Mouse (Mus musculus): ENCODE data around the gene Sez6l. TPM values are rescaled to one million over a fixed set of nuclear protein-coding genes. Genes with fewer than 3 reads are reported as not detected.
A peak's percentile ranks its signal among the peaks of the same experiment; 100 is the strongest.

Gene Sez6l
- polyA plus RNA-seq, 1 experiment from 2014 or later: 0.28 TPM

DNA sequence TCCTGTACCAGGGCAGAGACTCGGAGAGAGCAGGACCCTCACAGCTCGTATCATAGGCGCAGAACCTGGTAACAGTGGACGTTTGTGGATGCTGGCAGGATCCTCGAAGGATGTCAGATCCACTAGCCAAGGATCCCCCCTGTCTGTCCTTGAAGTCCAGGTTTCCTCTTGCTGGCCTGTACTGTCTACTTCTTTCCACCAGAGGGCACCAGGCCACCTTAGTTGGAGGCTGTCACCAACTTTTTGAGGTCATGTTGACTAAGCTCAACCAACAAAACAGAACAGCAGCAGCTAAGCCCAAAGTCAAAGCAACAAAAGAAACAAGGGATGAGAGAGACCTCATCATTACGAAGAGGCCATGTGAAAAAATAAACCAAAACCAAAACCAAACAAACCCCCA lies 106.8 kb downstream of the Sez6l start:
- H3K27me3 ChIP-seq (ENCODE audit: insufficient read depth, low read length): no peaks in the 10 kb centered on the region
- ATAC-seq (replicated peaks; ENCODE audit: low FRiP score, low read depth): no peak
- H3K9me3 ChIP-seq (replicated peaks; ENCODE audit: low read length): no peaks in the 10 kb centered on the region
- H3K9ac ChIP-seq (ENCODE audit: low read depth, low read length): no peak overlapping the region
- no peak overlapping the region for H3K4me3 ChIP-seq (replicated peaks; ENCODE audit: low read depth, low read length)
- no peak overlapping the region for H3K4me2 ChIP-seq (ENCODE audit: low read length)
- H3K4me1 ChIP-seq (replicated peaks; ENCODE audit: insufficient read depth, low read length): no peaks in the 10 kb centered on the region
- peak; percentile 56 for DNase-seq (ENCODE audit: low spot score)
- H3K36me3 ChIP-seq (ENCODE audit: insufficient read depth, low read length): no peaks in the 10 kb centered on the region
- H3K27ac ChIP-seq: no peak overlapping the region
- WGBS: 65% methylated on average over 6 of the region's 6 CpGs
- TF ChIP-seq CTCF (IDR thresholded peaks at IDR 0.05; ENCODE audit: low read depth): peak; percentile 83

DNA sequence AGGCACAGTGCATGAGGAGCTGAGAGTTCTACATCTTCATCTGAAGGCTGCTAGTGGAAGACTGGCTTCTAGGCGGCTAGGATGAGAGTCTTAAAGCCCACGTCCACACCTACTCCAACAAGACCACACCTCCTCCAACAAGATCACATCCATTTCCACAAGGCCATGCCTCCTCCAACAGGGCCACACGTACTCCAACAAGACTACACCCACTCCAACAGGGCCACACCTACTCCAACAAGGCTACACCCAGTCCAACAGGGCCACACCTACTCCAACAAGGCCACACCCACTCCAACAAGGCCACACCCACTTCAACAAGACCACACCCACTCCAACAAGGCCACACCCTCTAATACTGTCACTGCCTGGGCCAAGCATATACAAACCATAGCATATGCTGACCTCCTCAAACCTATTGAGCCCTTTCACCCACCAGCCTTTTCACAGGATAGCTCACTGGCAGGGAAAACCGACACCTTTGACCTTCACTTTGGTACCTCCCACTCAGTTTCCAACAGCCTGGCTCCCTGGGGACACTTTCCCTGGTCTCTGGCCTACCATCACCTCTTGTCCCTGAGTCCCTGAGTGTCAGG lies 107.9 kb downstream of the Sez6l start:
- Histone ChIP-seq H3K4me2 (ENCODE audit: low read length) (no peak overlapping the region), H3K27ac (no peak overlapping the region), H3K36me3 (ENCODE audit: insufficient read depth, low read length) (no peaks in the 10 kb centered on the region), H3K9ac (ENCODE audit: low read depth, low read length) (no peak overlapping the region), H3K9me3 (replicated peaks; ENCODE audit: low read length) (no peaks in the 10 kb centered on the region), H3K27me3 (ENCODE audit: insufficient read depth, low read length) (no peaks in the 10 kb centered on the region), H3K4me3 (replicated peaks; ENCODE audit: low read depth, low read length) (no peak overlapping the region), H3K4me1 (replicated peaks; ENCODE audit: insufficient read depth, low read length) (no peaks in the 10 kb centered on the region)
- TF ChIP-seq CTCF (IDR thresholded peaks at IDR 0.05; ENCODE audit: low read depth): no peak
- no peak for DNase-seq (ENCODE audit: low spot score)
- no peak for ATAC-seq (replicated peaks; ENCODE audit: low FRiP score, low read depth)
- 83% methylated on average over 4 of the region's 4 CpGs for WGBS

DNA sequence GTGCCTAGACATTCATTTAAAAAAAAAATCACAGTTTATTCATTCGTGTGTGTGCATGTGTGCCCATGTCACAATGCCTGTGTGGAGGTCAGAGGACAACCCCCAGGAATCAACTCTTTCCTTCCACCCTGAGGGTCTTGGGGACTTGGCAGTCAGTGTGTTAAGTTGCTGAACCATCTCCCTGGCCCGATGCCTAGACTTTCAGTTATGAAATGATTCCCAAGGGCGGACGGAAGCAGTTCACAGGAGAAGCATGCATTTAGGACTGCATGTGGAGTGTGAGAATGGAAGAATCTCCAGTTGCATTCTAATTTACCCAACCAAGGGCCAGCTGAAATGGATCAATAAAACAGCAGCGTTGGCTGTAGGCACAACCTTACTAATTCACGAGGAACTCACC lies 110.7 kb downstream of the Sez6l start:
- no peak for ATAC-seq (replicated peaks; ENCODE audit: low FRiP score, low read depth)
- TF ChIP-seq CTCF (IDR thresholded peaks at IDR 0.05; ENCODE audit: low read depth): no peak
- DNase-seq (ENCODE audit: low spot score): peak; percentile 40

DNA sequence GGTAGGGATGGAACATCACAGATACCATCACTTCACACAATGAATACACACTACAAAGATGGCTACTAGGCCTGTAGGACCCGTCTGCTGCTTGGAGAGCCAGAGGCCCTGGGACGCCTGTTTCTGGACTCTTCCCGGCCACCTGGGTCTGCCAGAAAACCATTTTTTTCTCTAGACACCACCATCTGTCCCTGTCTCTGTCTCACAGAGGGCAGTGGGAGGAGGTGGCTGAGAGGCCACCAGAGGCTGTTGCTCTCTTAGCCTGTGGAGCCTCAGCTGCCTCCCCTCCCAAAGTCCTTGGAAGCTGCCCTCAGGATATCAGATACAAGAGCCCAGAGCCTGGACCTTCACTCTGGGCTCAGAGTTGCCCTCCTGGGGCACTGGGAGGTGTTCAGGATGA lies 117.1 kb downstream of the Sez6l start:
- DNase-seq (ENCODE audit: low spot score): no peak
- H3K36me3 ChIP-seq (ENCODE audit: insufficient read depth, low read length): no peaks in the 10 kb centered on the region

More for the DNA sequence above, 110.7 kb downstream of the Sez6l start:
- Histone ChIP-seq H3K36me3 (ENCODE audit: insufficient read depth, low read length) (no peaks in the 10 kb centered on the region), H3K4me1 (replicated peaks; ENCODE audit: insufficient read depth, low read length) (no peaks in the 10 kb centered on the region), H3K27ac (no peak overlapping the region), H3K27me3 (ENCODE audit: insufficient read depth, low read length) (no peaks in the 10 kb centered on the region), H3K9ac (ENCODE audit: low read depth, low read length) (no peak overlapping the region), H3K9me3 (replicated peaks; ENCODE audit: low read length) (no peaks in the 10 kb centered on the region), H3K4me3 (replicated peaks; ENCODE audit: low read depth, low read length) (no peak overlapping the region), H3K4me2 (ENCODE audit: low read length) (no peak overlapping the region)
- WGBS: 39% methylated on average over 6 of the region's 6 CpGs

DNA sequence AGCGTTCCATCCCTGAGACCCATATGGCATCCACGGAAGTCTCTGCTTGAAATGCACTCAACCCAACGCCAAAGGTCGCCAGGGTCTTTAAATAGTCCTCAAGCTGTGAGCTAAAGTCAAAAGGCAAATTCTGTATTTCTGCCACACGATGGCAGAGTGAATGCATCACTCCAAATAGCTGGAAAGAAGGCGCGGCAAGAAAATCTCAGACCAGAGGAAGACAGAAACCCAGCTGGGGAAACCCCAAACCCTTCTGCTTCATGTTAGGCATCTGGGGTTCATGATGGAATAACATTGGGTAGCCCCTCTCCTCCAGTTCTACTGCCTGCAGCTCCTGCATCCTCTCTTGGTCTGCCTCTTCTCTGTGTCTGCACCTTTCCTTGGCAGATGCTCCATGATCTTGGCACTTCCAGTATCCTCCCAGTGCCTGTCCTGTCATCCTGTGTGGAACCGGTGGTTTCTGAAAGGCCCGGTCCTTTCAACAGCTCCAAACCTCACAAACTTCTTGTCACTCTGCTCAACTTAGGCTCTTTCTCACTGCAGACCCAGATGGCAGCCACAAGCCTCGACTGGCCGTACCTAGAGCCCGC lies 121.9 kb downstream of the Sez6l start:
- no peaks in the 10 kb centered on the region for H3K27me3 ChIP-seq (ENCODE audit: insufficient read depth, low read length)
- 68% methylated on average over 12 of the region's 12 CpGs for WGBS
- peak; percentile 61 for TF ChIP-seq CTCF (IDR thresholded peaks at IDR 0.05; ENCODE audit: low read depth)
- no peak overlapping the region for H3K27ac ChIP-seq
- no peak overlapping the region for H3K9ac ChIP-seq (ENCODE audit: low read depth, low read length)
- H3K4me3 ChIP-seq (replicated peaks; ENCODE audit: low read depth, low read length): no peak overlapping the region
- no peaks in the 10 kb centered on the region for H3K4me1 ChIP-seq (replicated peaks; ENCODE audit: insufficient read depth, low read length)
- H3K4me2 ChIP-seq (ENCODE audit: low read length): no peak overlapping the region
- ATAC-seq (replicated peaks; ENCODE audit: low FRiP score, low read depth): no peak
- H3K36me3 ChIP-seq (ENCODE audit: insufficient read depth, low read length): no peaks in the 10 kb centered on the region
- no peak for DNase-seq (ENCODE audit: low spot score)
- no peaks in the 10 kb centered on the region for H3K9me3 ChIP-seq (replicated peaks; ENCODE audit: low read length)

More for the DNA sequence above, 117.1 kb downstream of the Sez6l start:
- Histone ChIP-seq H3K4me1 (replicated peaks; ENCODE audit: insufficient read depth, low read length) (no peaks in the 10 kb centered on the region), H3K4me2 (ENCODE audit: low read length) (no peak overlapping the region), H3K27me3 (ENCODE audit: insufficient read depth, low read length) (no peaks in the 10 kb centered on the region), H3K9me3 (replicated peaks; ENCODE audit: low read length) (no peaks in the 10 kb centered on the region), H3K9ac (ENCODE audit: low read depth, low read length) (no peak overlapping the region), H3K4me3 (replicated peaks; ENCODE audit: low read depth, low read length) (no peak overlapping the region), H3K27ac (no peak overlapping the region)
- no peak for ATAC-seq (replicated peaks; ENCODE audit: low FRiP score, low read depth)
- 89% methylated on average over 3 of the region's 3 CpGs for WGBS
- no peak for TF ChIP-seq CTCF (IDR thresholded peaks at IDR 0.05; ENCODE audit: low read depth)

DNA sequence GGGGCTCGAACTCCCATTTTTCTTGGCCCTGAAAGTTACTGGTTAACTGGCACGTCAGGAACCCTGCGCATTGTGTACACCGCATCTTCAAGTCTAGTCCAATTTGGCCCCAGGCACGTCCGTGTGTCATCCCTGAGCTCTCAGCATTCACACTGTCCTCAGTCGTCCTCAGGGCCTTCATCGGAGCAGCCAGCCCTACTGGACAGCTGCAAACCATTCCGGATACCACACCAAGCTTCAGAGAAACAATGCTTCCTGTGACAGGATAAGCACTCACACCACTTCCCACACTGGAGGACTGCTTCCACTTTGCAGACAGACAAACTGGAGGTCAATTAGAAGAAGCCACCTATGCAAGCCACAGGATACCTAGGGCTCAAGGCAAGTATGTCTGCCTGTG lies 123.9 kb downstream of the Sez6l start:
- 77% methylated on average over 9 of the region's 9 CpGs for WGBS
- no peak for DNase-seq (ENCODE audit: low spot score)

More for the DNA sequence above, 123.9 kb downstream of the Sez6l start:
- Histone ChIP-seq H3K4me1 (replicated peaks; ENCODE audit: insufficient read depth, low read length) (no peaks in the 10 kb centered on the region), H3K9me3 (replicated peaks; ENCODE audit: low read length) (no peaks in the 10 kb centered on the region), H3K27ac (no peak overlapping the region), H3K4me2 (ENCODE audit: low read length) (no peak overlapping the region), H3K27me3 (ENCODE audit: insufficient read depth, low read length) (no peaks in the 10 kb centered on the region), H3K36me3 (ENCODE audit: insufficient read depth, low read length) (no peaks in the 10 kb centered on the region), H3K9ac (ENCODE audit: low read depth, low read length) (no peak overlapping the region), H3K4me3 (replicated peaks; ENCODE audit: low read depth, low read length) (no peak overlapping the region)
- no peak for TF ChIP-seq CTCF (IDR thresholded peaks at IDR 0.05; ENCODE audit: low read depth)
- no peak for ATAC-seq (replicated peaks; ENCODE audit: low FRiP score, low read depth)
